Mouse (Mus musculus) hindbrain, postnatal 0 days (tissue): ENCODE results near the gene Ell2. TPM values are rescaled to one million over a fixed set of nuclear protein-coding genes. Genes with fewer than 3 reads are reported as not detected.

ENCODE experiments used
- ATAC-seq: fragments of 200-750 bp; cut with Nextera tagmentation; 2 replicates; pipeline ENCODE4 v1.8.0; 2017; ENCODE audit warnings: mild to moderate bottlenecking, moderate TSS enrichment, moderate library complexity
- DNase-seq: peaks from one replicate; pipeline ENCODE4 v3.0.0-alpha.2; 2015; ENCODE audit warnings: low spot score
- H3K27ac ChIP-seq: fragments of 300-500 bp; sonication (generic); 2 replicates; pipeline ENCODE4 v1.5.1; 2014; ENCODE audit warnings: mild to moderate bottlenecking
- H3K27me3 ChIP-seq: fragments of 300-500 bp; sonication (generic); 2 replicates; pipeline ENCODE4 v1.6.1; 2014; ENCODE audit warnings: low read length, mixed read lengths; ENCODE audit not compliant: insufficient read depth
- H3K36me3 ChIP-seq: fragments of 300-500 bp; sonication (generic); 2 replicates; pipeline ENCODE4 v1.6.1; 2014; ENCODE audit warnings: low read length, mixed read lengths; ENCODE audit not compliant: insufficient read depth
- H3K4me1 ChIP-seq: fragments of 300-500 bp; sonication (generic); 2 replicates; pipeline ENCODE4 v1.6.1; 2014; ENCODE audit warnings: antibody characterized with exemption, low read length, mixed read lengths; ENCODE audit not compliant: insufficient read depth
- H3K4me2 ChIP-seq: fragments of 300-500 bp; sonication (generic); 2 replicates; pipeline ENCODE4 v1.6.1; 2014; ENCODE audit warnings: low read depth, mild to moderate bottlenecking, low read length, moderate library complexity, mixed read lengths
- H3K4me3 ChIP-seq: fragments of 300-500 bp; sonication (generic); 2 replicates; pipeline ENCODE4 v1.5.1; 2014; ENCODE audit warnings: low read length
- H3K9ac ChIP-seq: fragments of 300-500 bp; sonication (generic); replicated peaks from 2 replicates; pipeline ENCODE4 v1.6.1; 2014; ENCODE audit warnings: mild to moderate bottlenecking, low read length, moderate library complexity, mixed read lengths
- H3K9me3 ChIP-seq: fragments of 300-500 bp; sonication (generic); 2 replicates; pipeline ENCODE4 v1.6.1; 2016; ENCODE audit warnings: low read length, mixed read lengths
- CTCF ChIP-seq: IDR thresholded peaks from 2 replicates; pipeline ENCODE4 v1.5.1; 2016; ENCODE audit warnings: antibody characterized with exemption, control low read depth, low read depth
- WGBS: fragments of 180-500 bp; shearing (Covaris S2); extraction: QIAGEN DNeasy Blood & Tissue Kit; methylation state at CpG from one replicate; pipeline ENCODE4 v1.1.7; 2014; 5-methylcytosine and 5-hydroxymethylcytosine counted together
- polyA plus RNA-seq: library from polyadenylated mRNA; unstranded; fragments of >200 nt; fragmentation: Nextera tagmentation; extraction: Ambion mirVana; gene quantifications from 2 replicates; pipeline ENCODE4 v1.2.1, GENCODE M21; 2015
- total RNA-seq: library from RNA; depleted of rRNA; stranded (reverse); fragments of >200 nt; gene quantifications from 2 replicates; pipeline ENCODE4 v1.2.3, GENCODE M21; 2014

The Ell2 gene
- total and polyA plus RNA-seq, 2 experiments from 2014 or later = 2.1 to 2.6 TPM

DNA sequence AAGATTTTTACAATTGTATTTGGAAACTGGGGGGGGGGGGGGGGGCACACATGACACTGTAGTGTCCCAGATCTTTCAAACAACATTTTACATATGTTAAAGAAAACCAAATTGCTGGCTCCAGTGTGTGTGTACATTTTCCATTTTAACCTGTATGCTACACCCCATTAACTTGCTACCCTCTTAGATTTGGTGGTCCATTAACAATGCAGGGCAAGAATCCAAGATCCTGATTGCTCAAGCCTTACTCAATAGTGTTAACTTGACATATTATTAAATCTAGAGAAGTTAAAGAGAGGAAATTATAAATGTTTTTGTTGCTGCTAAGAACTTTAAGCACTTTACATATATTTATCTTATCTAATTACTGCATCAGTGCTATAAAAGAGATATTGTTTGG is 24.2 kb downstream of the Ell2 start:
- Histone ChIP-seq H3K27ac (no peak overlapping the region), H3K9me3 (no peaks in the 10 kb centered on the region), H3K27me3 (no peaks in the 10 kb centered on the region), H3K4me3 (no peak overlapping the region), H3K9ac (no peak overlapping the region), H3K4me1 (no peaks in the 10 kb centered on the region), H3K36me3 (no peaks in the 10 kb centered on the region), H3K4me2 (no peak overlapping the region)
- TF ChIP-seq CTCF = no peak
- ATAC-seq = no peak
- DNase-seq = no peak

DNA sequence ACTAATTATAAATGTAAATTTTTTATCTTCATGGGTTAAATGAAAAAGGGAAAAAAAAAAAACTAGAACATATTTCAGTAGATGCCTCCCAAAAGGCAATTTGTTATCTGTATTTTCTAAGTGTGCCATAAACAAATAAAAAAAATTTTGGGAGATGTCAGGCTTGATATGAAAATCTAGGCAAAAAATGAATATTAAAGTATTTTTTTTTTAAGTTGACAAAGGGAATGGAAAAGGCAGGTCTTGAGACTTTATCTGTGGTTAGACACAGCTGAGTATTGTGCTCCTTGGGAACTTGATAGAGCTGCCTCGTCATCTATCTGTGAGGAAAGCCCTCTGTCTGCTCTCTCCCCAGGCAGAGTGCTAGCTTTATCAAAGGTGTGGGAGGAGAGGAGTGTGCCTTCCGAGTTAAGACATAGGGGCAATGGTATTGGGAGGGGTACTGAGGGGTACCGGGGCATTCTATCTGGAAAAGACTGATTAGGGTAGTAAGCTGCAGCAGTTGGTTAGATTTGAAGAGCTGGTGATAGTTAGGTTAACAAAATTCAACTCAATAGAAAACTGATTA is 27.1 kb downstream of the Ell2 start:
- no peak overlapping the region for H3K27ac ChIP-seq
- H3K4me1 ChIP-seq = no peaks in the 10 kb centered on the region
- ATAC-seq (no peak), DNase-seq (no peak)
- H3K27me3 ChIP-seq = no peaks in the 10 kb centered on the region
- H3K4me2 ChIP-seq = no peak overlapping the region
- H3K36me3 ChIP-seq = no peaks in the 10 kb centered on the region
- 82% methylated on average over 3 of the region's 3 CpGs for WGBS
- H3K9me3 ChIP-seq = no peaks in the 10 kb centered on the region
- no peak overlapping the region for H3K9ac ChIP-seq
- H3K4me3 ChIP-seq = no peak overlapping the region
- no peak for TF ChIP-seq CTCF

DNA sequence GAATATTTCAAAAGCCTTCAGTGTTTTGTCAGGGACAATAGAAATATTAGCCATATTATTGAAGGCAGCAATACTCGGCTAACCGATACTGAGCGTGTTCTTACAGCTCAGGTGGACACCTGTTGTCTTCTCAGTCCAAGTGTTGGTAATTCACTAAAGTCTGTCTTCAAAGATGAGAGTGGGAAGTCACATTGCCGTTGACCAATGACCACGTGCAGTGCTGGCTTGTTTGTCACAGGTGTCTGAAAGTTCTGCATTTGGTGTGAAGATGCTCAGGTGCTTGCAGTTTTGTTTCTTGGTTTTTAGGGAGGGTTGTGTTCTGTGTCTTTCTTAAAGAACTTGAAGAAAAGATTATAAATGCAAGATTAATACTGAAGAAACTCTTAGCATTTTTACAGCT is 27.7 kb downstream of the Ell2 start:
- 94% methylated on average over 5 of the region's 5 CpGs for WGBS
- ATAC-seq = no peak

DNA sequence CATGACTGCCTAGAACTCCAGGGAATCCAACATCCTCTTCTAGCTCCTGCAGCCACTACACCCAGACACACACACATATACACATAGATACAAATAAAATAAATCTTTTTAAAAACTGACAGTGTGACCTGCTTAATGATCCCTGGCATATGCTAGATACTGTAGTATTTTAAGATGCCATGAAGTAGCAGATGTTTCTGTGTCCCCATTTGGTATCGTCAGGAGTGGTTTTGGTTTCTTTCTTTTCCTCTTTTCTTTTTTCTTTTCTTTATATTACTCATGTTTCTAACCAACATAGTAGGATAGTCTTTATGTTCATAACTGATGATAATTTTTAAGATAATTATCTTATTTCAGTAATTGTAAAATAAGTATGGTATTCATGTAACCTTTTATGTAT is 29.0 kb downstream of the Ell2 start:
- Histone ChIP-seq H3K4me1 (no peaks in the 10 kb centered on the region), H3K36me3 (no peaks in the 10 kb centered on the region), H3K4me2 (no peak overlapping the region), H3K9ac (no peak overlapping the region), H3K27me3 (no peaks in the 10 kb centered on the region), H3K4me3 (no peak overlapping the region), H3K27ac (no peak overlapping the region), H3K9me3 (no peaks in the 10 kb centered on the region)
- WGBS = 90% methylated on average over 1 of the region's 1 CpGs
- no peak for TF ChIP-seq CTCF
- DNase-seq (no peak), ATAC-seq (no peak)

More for the DNA sequence above, 27.7 kb downstream of the Ell2 start:
- no peak overlapping the region for H3K4me3 ChIP-seq
- no peak overlapping the region for H3K9ac ChIP-seq
- no peak for TF ChIP-seq CTCF
- no peak overlapping the region for H3K27ac ChIP-seq
- no peaks in the 10 kb centered on the region for H3K9me3 ChIP-seq
- no peaks in the 10 kb centered on the region for H3K36me3 ChIP-seq
- no peak overlapping the region for H3K4me2 ChIP-seq
- DNase-seq = no peak
- H3K4me1 ChIP-seq = no peaks in the 10 kb centered on the region
- H3K27me3 ChIP-seq = no peaks in the 10 kb centered on the region

DNA sequence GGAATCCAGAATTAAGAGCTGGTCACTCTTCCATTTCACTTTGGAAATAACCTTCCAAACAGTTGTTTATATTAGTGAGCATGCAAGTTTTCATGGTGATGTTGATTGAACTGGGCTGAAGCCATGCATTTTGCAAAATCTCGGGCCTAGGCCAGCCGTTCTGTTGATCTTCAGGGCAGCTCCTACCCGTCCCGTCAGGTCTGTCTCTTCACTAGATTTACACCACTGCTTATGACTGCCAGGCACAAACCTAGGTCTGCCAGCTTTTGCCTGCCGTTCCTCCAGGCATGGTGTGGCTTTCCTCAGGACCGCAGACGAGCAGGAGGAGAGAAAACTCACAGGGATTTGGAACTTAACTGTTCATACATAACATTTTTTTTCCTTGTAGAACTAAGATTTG is 31.4 kb downstream of the Ell2 start:
- Histone ChIP-seq H3K9me3 (no peaks in the 10 kb centered on the region), H3K27ac (no peak overlapping the region), H3K4me2 (no peak overlapping the region), H3K4me1 (no peaks in the 10 kb centered on the region), H3K27me3 (no peaks in the 10 kb centered on the region), H3K9ac (no peak overlapping the region), H3K36me3 (no peaks in the 10 kb centered on the region), H3K4me3 (no peak overlapping the region)
- no peak for TF ChIP-seq CTCF
- no peak for ATAC-seq
- WGBS = 89% methylated on average over 7 of the region's 7 CpGs
- no peak for DNase-seq

DNA sequence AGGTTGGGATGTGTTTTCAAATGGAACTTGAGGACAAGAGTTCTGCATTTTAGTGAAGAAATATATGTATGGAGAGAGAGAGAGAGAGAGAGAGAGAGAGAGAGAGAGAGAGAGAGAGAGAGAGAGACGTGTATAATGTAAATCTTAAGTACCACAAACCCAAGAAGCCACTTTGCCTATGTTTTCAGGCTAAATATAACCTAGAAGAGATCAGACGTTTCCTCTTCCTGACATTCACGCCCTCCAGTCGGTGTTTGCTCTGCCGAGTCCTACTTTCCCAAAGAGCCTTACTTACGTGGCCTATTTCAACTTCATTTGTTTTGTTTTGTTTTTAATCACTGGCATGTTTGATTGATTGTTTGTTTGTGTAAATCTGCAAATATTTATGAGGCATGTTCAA is 32.0 kb downstream of the Ell2 start:
- WGBS = 81% methylated on average over 6 of the region's 6 CpGs
- H3K9me3 ChIP-seq = no peaks in the 10 kb centered on the region
- ATAC-seq = no peak

DNA sequence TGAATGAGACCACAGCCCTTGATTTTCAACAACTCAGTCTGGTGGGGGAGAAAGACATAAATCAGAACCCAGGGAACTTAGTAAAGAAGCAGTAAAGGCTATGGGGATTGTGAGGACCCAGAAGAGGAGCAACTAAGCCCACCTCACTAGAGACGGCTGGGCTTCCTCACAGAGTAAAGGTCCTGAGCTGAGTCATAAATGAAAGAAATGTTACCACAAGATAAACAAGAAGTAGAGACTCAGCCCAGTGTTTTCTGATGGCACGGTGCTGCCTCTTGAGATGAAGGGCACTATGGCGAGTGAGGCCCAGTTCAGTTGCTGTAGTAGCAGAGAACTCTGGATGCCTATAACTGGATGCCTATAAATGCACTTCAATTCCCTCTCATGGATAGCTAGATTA is 32.4 kb downstream of the Ell2 start:
- no peaks in the 10 kb centered on the region for H3K4me1 ChIP-seq
- H3K4me2 ChIP-seq = no peak overlapping the region
- H3K9me3 ChIP-seq = no peaks in the 10 kb centered on the region
- no peak for TF ChIP-seq CTCF
- H3K9ac ChIP-seq = no peak overlapping the region
- H3K27me3 ChIP-seq = no peaks in the 10 kb centered on the region
- no peak overlapping the region for H3K27ac ChIP-seq
- no peak overlapping the region for H3K4me3 ChIP-seq
- ATAC-seq (no peak), DNase-seq (no peak)
- WGBS = 86% methylated on average over 3 of the region's 3 CpGs
- no peaks in the 10 kb centered on the region for H3K36me3 ChIP-seq

More for the DNA sequence above, 32.0 kb downstream of the Ell2 start:
- Histone ChIP-seq H3K27ac (no peak overlapping the region), H3K4me1 (no peaks in the 10 kb centered on the region), H3K36me3 (no peaks in the 10 kb centered on the region), H3K27me3 (no peaks in the 10 kb centered on the region), H3K4me2 (no peak overlapping the region), H3K9ac (no peak overlapping the region), H3K4me3 (no peak overlapping the region)
- no peak for DNase-seq
- TF ChIP-seq CTCF = no peak
